Mouse (Mus musculus): ENCODE measurements around the gene Eif1ad. TPM values are rescaled to one million over a fixed set of nuclear protein-coding genes. Genes with fewer than 3 reads are reported as not detected.
"Not testable (repeated sequence)": the region's sequence is repeated elsewhere in the genome, so short reads cannot be mapped to it uniquely, and the experiment has no call there.

Eif1ad gene
- polyA plus RNA-seq, 2 experiments: 22.0 to 22.9 TPM

DNA sequence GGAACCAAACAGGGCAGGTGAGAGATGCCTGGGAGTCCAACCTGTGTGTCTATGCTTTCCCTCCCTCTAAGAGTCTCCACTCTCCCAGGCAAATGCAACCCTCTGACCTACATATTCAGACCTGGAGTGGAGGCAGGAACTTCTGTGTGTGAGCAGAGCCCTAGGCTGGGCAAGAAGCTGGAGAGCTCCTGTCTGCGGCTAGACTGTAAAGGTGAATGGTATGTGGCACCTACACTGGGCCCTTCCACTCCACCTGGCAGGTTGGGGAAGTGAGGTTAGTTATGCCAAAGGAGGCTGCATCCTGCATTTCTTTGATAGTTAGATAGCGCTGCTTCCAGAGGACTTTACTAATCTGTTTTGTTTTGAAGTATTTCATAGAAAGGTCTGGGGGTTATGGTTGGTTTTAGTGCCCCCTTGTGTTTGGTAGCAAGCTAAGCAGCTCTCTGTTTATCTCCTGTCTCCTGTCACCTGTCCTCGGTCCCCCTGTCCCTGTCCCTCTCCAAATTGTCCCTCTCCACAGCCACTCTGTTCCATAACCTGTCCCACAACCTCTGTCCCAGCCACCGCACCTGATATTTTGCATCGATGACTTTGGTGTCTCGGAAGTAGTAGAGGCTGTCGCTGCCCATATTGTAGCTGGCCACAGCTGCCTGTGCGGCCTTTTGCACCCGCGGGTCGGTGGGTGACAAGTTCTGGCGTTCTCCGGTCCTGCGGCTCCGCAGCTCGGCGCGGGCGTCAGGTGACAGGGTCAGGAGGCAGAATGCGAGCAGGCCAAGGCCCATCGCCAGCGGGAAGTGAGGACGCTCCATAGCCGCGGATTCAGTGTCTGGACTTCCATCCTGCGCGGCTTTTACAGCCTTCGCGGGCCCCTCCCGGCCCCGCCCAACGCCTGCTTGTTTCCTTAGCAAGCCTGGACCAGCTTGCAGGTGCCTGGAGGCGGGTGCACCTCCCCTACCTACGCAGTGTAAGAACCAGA, 17.7 kb upstream of the Eif1ad start:
- H3K36me3 ChIP-seq (replicated peaks; ENCODE audit: control insufficient read depth, insufficient read depth, low read depth): no peaks in the 10 kb centered on the region
- H3K27me3 ChIP-seq (ENCODE audit: control insufficient read depth, insufficient read depth, low read length): no peaks in the 10 kb centered on the region
- DNase-seq (ENCODE audit: low read depth in 3 of 3, low spot score in 3 of 3): no peak
- H3K9ac ChIP-seq (replicated peaks): peak overlapping the region; percentile 45; the same call in 1 of the 2 replicates
- H3K4me1 ChIP-seq (replicated peaks; ENCODE audit: control insufficient read depth in 2 of 2, insufficient read depth in 2 of 2, low read length in 1 of 2): no peaks in the 10 kb centered on the region
- TF ChIP-seq EP300 (IDR thresholded peaks at IDR 0.05; ENCODE audit: low read depth): no peak
- peak; percentile 51 for TF ChIP-seq CTCF (IDR thresholded peaks at IDR 0.05; ENCODE audit: low read depth)
- no peak for ATAC-seq (ENCODE audit: insufficient read depth)
- no peaks in the 10 kb centered on the region for H3K9me3 ChIP-seq (ENCODE audit: control insufficient read depth, low read length)
- peak overlapping the region; percentile 76 for H3K4me2 ChIP-seq (ENCODE audit: low read depth)
- WGBS (ENCODE audit: insufficient replicate concordance): 6% methylated on average over 34 of the region's 34 CpGs
- H3K4me3 ChIP-seq (ENCODE audit: insufficient read depth in 1 of 2, low read depth in 2 of 2, low read length in 2 of 2): peak overlapping the region; percentile 37 to 43
- no peak overlapping the region for H3K27ac ChIP-seq

DNA sequence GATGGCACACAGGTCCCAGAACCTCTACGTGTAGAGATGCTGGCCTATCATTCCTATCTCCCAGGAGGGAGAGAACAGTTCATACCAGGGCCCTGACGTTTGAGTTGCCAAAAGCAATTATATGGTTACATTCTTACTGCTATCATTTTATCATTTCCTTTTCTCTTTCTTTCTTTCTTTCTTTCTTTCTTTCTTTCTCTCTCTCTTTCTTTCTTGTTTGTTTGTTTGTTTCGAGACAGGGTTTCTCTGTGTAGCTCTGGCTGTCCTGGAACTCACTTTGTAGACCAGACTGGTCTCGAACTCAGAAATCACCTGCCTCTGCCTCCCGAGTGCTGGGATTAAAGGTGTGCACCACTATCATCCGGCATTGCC, 17.1 kb upstream of the Eif1ad start, which contains the start of gene Cst6:
Cst6 (minus strand) TSS at position 73 of the 372 bp plus-strand sequence.
- not testable (repeated sequence) for H3K4me1 ChIP-seq (replicated peaks; ENCODE audit: control insufficient read depth in 2 of 2, insufficient read depth in 2 of 2, low read length in 1 of 2); ATAC-seq (ENCODE audit: insufficient read depth); H3K27me3 ChIP-seq (ENCODE audit: control insufficient read depth, insufficient read depth, low read length); H3K36me3 ChIP-seq (replicated peaks; ENCODE audit: control insufficient read depth, insufficient read depth, low read depth); DNase-seq (ENCODE audit: low read depth in 3 of 3, low spot score in 3 of 3); H3K9me3 ChIP-seq (ENCODE audit: control insufficient read depth, low read length); H3K27ac ChIP-seq
- WGBS (ENCODE audit: insufficient replicate concordance): 56% methylated on average over 6 of the region's 6 CpGs
- Histone ChIP-seq H3K9ac (replicated peaks) (peak within 1 kb of the TSS; percentile 45; the same call in 1 of the 2 replicates), H3K4me3 (ENCODE audit: insufficient read depth in 1 of 2, low read depth in 2 of 2, low read length in 2 of 2) (peak within 1 kb of the TSS; percentile 37 to 43), H3K4me2 (ENCODE audit: low read depth) (peak within 1 kb of the TSS; percentile 76)

DNA sequence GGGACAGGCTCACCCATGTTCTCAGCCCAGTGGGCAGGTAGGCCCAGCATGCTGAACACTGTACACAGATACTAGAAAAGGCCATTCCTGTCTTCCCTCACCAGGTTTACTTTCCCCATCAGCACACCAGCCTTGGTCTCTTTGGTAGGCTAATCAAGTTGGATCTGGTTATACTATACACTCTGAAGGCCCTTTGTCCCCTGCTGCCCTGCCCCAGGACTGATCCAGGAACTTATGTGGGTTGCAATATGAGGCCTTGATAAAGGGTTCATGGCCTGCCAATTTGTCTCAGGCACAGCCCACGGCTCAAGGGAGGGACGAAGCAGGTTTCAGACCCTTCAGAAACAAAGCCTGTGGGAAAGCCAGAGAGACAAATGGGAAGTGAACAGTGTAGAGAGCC, 12.9 kb upstream of the Eif1ad start:
- H3K4me3 ChIP-seq (ENCODE audit: insufficient read depth in 1 of 2, low read depth in 2 of 2, low read length in 2 of 2): no peak overlapping the region
- no peaks in the 10 kb centered on the region for H3K27me3 ChIP-seq (ENCODE audit: control insufficient read depth, insufficient read depth, low read length)
- no peak overlapping the region for H3K4me2 ChIP-seq (ENCODE audit: low read depth)
- ATAC-seq (ENCODE audit: insufficient read depth) (no peak), DNase-seq (ENCODE audit: low read depth in 3 of 3, low spot score in 3 of 3) (no peak)
- H3K9ac ChIP-seq (replicated peaks): no peak overlapping the region
- TF ChIP-seq EP300 (IDR thresholded peaks at IDR 0.05; ENCODE audit: low read depth) (no peak), CTCF (IDR thresholded peaks at IDR 0.05; ENCODE audit: low read depth) (no peak)
- 61% methylated on average over 2 of the region's 2 CpGs for WGBS (ENCODE audit: insufficient replicate concordance)
- H3K9me3 ChIP-seq (ENCODE audit: control insufficient read depth, low read length): no peaks in the 10 kb centered on the region
- no peak overlapping the region for H3K27ac ChIP-seq
- no peaks in the 10 kb centered on the region for H3K36me3 ChIP-seq (replicated peaks; ENCODE audit: control insufficient read depth, insufficient read depth, low read depth)
- 0 out of 4 replicates have a peak, but pooled peaks cover 0 to 1% of the 10 kb centered on the region in 2 experiments for H3K4me1 ChIP-seq (replicated peaks; ENCODE audit: control insufficient read depth in 2 of 2, insufficient read depth in 2 of 2, low read length in 1 of 2)

DNA sequence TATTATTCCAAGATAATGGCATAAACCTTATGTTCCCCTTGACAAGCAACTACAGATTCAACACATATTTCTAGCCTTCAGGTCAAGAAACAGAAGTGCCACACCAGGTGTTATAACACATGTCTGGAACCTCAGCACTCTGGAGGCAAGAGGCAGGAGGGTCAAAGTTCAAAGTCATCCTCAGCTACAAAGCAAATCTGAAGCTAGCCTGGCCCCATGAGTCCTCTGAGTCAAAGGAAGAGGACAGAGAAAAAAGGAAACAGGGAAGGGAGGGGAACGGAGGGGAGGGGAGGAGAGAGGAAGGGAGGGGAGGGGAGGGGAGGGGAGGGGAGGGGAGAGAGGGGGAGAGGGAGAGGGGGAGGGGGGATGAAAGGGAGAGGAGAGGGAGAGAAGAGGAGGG, 10.5 kb upstream of the Eif1ad start:
- Histone ChIP-seq H3K27ac (no peak overlapping the region), H3K9ac (replicated peaks) (no peak overlapping the region), H3K36me3 (replicated peaks; ENCODE audit: control insufficient read depth, insufficient read depth, low read depth) (no peaks in the 10 kb centered on the region), H3K4me2 (ENCODE audit: low read depth) (no peak overlapping the region), H3K4me3 (ENCODE audit: insufficient read depth in 1 of 2, low read depth in 2 of 2, low read length in 2 of 2) (no peak overlapping the region), H3K27me3 (ENCODE audit: control insufficient read depth, insufficient read depth, low read length) (no peaks in the 10 kb centered on the region), H3K9me3 (ENCODE audit: control insufficient read depth, low read length) (no peaks in the 10 kb centered on the region), H3K4me1 (replicated peaks; ENCODE audit: control insufficient read depth in 2 of 2, insufficient read depth in 2 of 2, low read length in 1 of 2) (0 out of 4 replicates have a peak, but pooled peaks cover 0 to 1% of the 10 kb centered on the region in 2 experiments)
- no peak for ATAC-seq (ENCODE audit: insufficient read depth)
- no CpG with 5 or more reads among the region's 1 CpGs for WGBS (ENCODE audit: insufficient replicate concordance)
- TF ChIP-seq EP300 (IDR thresholded peaks at IDR 0.05; ENCODE audit: low read depth) (no peak), CTCF (IDR thresholded peaks at IDR 0.05; ENCODE audit: low read depth) (no peak)
- no peak for DNase-seq (ENCODE audit: low read depth in 3 of 3, low spot score in 3 of 3)

DNA sequence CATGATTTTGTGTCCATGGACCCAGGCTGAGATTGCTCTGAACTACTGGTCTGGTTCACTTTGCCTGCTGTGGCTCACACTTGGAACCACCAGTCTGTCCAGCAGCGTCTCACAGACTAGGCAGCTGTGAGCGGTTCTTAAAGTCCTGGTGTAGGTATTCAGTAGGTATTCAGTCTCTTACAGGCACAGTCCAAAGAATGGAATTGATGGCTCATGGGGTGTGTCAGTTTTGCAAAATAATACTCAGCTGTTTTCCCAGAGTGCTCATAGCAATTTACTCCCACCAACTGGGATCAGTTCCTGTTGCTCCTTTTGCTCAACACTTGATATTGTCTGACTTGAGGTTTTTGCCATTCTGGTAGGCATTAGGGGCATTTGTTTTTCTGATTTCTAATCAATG, 4.4 kb upstream of the Eif1ad start:
- H3K36me3 ChIP-seq (replicated peaks; ENCODE audit: control insufficient read depth, insufficient read depth, low read depth): peaks cover 13% of the 10 kb centered on the region
- WGBS (ENCODE audit: insufficient replicate concordance): 73% methylated on average over 2 of the region's 2 CpGs
- H3K4me1 ChIP-seq (replicated peaks; ENCODE audit: control insufficient read depth in 2 of 2, insufficient read depth in 2 of 2, low read length in 1 of 2): peaks cover 7% of the 10 kb centered on the region in 2 experiments
- TF ChIP-seq CTCF (IDR thresholded peaks at IDR 0.05; ENCODE audit: low read depth): no peak
- TF ChIP-seq EP300 (IDR thresholded peaks at IDR 0.05; ENCODE audit: low read depth): no peak
- no peaks in the 10 kb centered on the region for H3K9me3 ChIP-seq (ENCODE audit: control insufficient read depth, low read length)
- H3K27ac ChIP-seq: no peak overlapping the region
- H3K4me3 ChIP-seq (ENCODE audit: insufficient read depth in 1 of 2, low read depth in 2 of 2, low read length in 2 of 2): no peak overlapping the region
- H3K27me3 ChIP-seq (ENCODE audit: control insufficient read depth, insufficient read depth, low read length): no peaks in the 10 kb centered on the region
- no peak overlapping the region for H3K9ac ChIP-seq (replicated peaks)
- no peak overlapping the region for H3K4me2 ChIP-seq (ENCODE audit: low read depth)
- DNase-seq (ENCODE audit: low read depth in 3 of 3, low spot score in 3 of 3): no peak
- no peak for ATAC-seq (ENCODE audit: insufficient read depth)

All from liver, embryonic 14.5 days (tissue).